20 mouse cellular contexts compared by ENCODE assay signal in genomic region chr6:94858121-94858621, GRCm38 (mm10).
A peak's percentile ranks its signal among the peaks of the same experiment; 100 is the strongest.
DNase-seq lines count a peak whose midpoint lies in the region; ATAC-seq and TF ChIP-seq lines count a peak whose summit lies in the region.
"Had no signal": no experiment of that assay in that cellular context is flagged by ENCODE, and none has a peak within 500 bp of the region (broad histone marks: within the 10 kb centered on the region; RNA-seq: fewer than 3 reads in every experiment).

No protein-coding gene starts in this region.

- no peak overlapping the region for H3K4me2 ChIP-seq in embryonic facial prominence, embryonic 11.5 days (ENCODE audit: low read depth, low read length)
- no peak overlapping the region for H3K4me2 ChIP-seq in intestine, postnatal 0 days (replicated peaks; ENCODE audit: low read depth)
- H3K4me2 ChIP-seq: hindbrain, embryonic 12.5 days; intestine, embryonic 15.5 days; liver, embryonic 12.5 days; lung, embryonic 15.5 days had no signal

- 56% methylated on average over 5 of the region's 5 CpGs for WGBS in embryonic facial prominence, embryonic 11.5 days
- 72% methylated on average over 5 of the region's 5 CpGs for WGBS in embryonic facial prominence, embryonic 10.5 days
- WGBS in intestine, postnatal 0 days, result 78% methylated on average over 5 of the region's 5 CpGs

- H3K36me3 ChIP-seq in embryonic facial prominence, embryonic 11.5 days (replicated peaks; ENCODE audit: control insufficient read depth, insufficient read depth, low read depth, low read length), result no peaks in the 10 kb centered on the region
- H3K36me3 ChIP-seq in embryonic facial prominence, embryonic 10.5 days (replicated peaks), result no peaks in the 10 kb centered on the region
- no peaks in the 10 kb centered on the region for H3K36me3 ChIP-seq in intestine, postnatal 0 days (ENCODE audit: control insufficient read depth, insufficient read depth)
- H3K36me3 ChIP-seq: hindbrain, embryonic 12.5 days; intestine, embryonic 15.5 days; liver, embryonic 12.5 days; lung, embryonic 15.5 days had no signal

- H3K4me1 ChIP-seq in embryonic facial prominence, embryonic 11.5 days (ENCODE audit: control insufficient read depth, insufficient read depth, low read length), result no peaks in the 10 kb centered on the region
- peaks cover 7% of the 10 kb centered on the region for H3K4me1 ChIP-seq in embryonic facial prominence, embryonic 10.5 days
- H3K4me1 ChIP-seq in intestine, postnatal 0 days (replicated peaks; ENCODE audit: control insufficient read depth, insufficient read depth, low read length), result no peaks in the 10 kb centered on the region
- H3K4me1 ChIP-seq: hindbrain, embryonic 12.5 days; intestine, embryonic 15.5 days; liver, embryonic 12.5 days; lung, embryonic 15.5 days had no signal

- H3K27ac ChIP-seq in embryonic facial prominence, embryonic 11.5 days (replicated peaks; ENCODE audit: low read depth, low read length), result no peak overlapping the region
- H3K27ac ChIP-seq in embryonic facial prominence, embryonic 10.5 days (replicated peaks), result no peak overlapping the region
- no peak overlapping the region for H3K27ac ChIP-seq in intestine, postnatal 0 days (ENCODE audit: low read depth, low read length)
- H3K27ac ChIP-seq: gastrocnemius, adult 2 months; heart, adult 2 months; hindbrain, embryonic 12.5 days; intestine, embryonic 15.5 days; liver, embryonic 12.5 days; lung, embryonic 15.5 days had no signal

- H3K9ac ChIP-seq in embryonic facial prominence, embryonic 11.5 days (replicated peaks; ENCODE audit: low read length), result no peak overlapping the region
- H3K9ac ChIP-seq in intestine, postnatal 0 days (ENCODE audit: low read depth, low read length), result no peak overlapping the region
- H3K9ac ChIP-seq: hindbrain, embryonic 12.5 days; intestine, embryonic 15.5 days; liver, embryonic 12.5 days; lung, embryonic 15.5 days had no signal

- H3K27me3 ChIP-seq in embryonic facial prominence, embryonic 11.5 days (ENCODE audit: control insufficient read depth, insufficient read depth, low read length), result no peaks in the 10 kb centered on the region
- H3K27me3 ChIP-seq in embryonic facial prominence, embryonic 10.5 days (replicated peaks; ENCODE audit: low read depth, poor library complexity, severe bottlenecking), result no peaks in the 10 kb centered on the region
- H3K27me3 ChIP-seq in intestine, postnatal 0 days (replicated peaks; ENCODE audit: control insufficient read depth, insufficient read depth, low read length), result no peaks in the 10 kb centered on the region
- H3K27me3 ChIP-seq: hindbrain, embryonic 12.5 days; intestine, embryonic 15.5 days; liver, embryonic 12.5 days; lung, embryonic 15.5 days had no signal

- no peak for ATAC-seq in embryonic facial prominence, embryonic 11.5 days (replicated peaks; ENCODE audit: insufficient number of reproducible peaks, low FRiP score, low TSS enrichment, low read depth)
- peak; percentile 83 to 85 for ATAC-seq in hematopoietic stem cell, adult 5-6 weeks (replicated peaks in 1 of 2; ENCODE audit: insufficient read depth in 1 of 2, low FRiP score in 2 of 2, low TSS enrichment in 1 of 2, low read depth in 1 of 2, poor library complexity in 2 of 2, severe bottlenecking in 2 of 2)
- ATAC-seq in intestine, postnatal 0 days, result no peak
- ATAC-seq: intestine, embryonic 15.5 days; liver, embryonic 12.5 days; midbrain, embryonic 16.5 days had no signal

- H3K9me3 ChIP-seq in embryonic facial prominence, embryonic 11.5 days (replicated peaks; ENCODE audit: control insufficient read depth, low read length), result no peaks in the 10 kb centered on the region
- no peaks in the 10 kb centered on the region for H3K9me3 ChIP-seq in embryonic facial prominence, embryonic 10.5 days
- no peaks in the 10 kb centered on the region for H3K9me3 ChIP-seq in intestine, postnatal 0 days (ENCODE audit: control insufficient read depth)
- H3K9me3 ChIP-seq: hindbrain, embryonic 12.5 days; intestine, embryonic 15.5 days; liver, embryonic 12.5 days; lung, embryonic 15.5 days had no signal

- peak; percentile 24 for DNase-seq in embryonic facial prominence, embryonic 11.5 days (ENCODE audit: low spot score)
- DNase-seq in embryonic facial prominence, embryonic 10.5 days (ENCODE audit: low spot score), result no peak
- DNase-seq in 3134 (ENCODE audit: extremely low read depth, insufficient read length, low spot score), result peak; percentile 9
- peak; percentile 12 for DNase-seq in c-Kit-positive CD71-negative TER-119-negative erythroid progenitor cells, embryonic 14.5 days (ENCODE audit: low read depth)
- no peak for DNase-seq in layer of hippocampus, adult 11-12 months (ENCODE audit: low spot score)
- DNase-seq in kidney, adult 11 months, result no peak
- DNase-seq: adrenal gland, postnatal 36 days; cerebellum, adult 9-11 months; embryo, embryonic 11 days; gastrocnemius, adult 2 months; heart, adult 2 months; kidney, postnatal 14 days; thymus, adult 2 months had no signal

- H3K4me3 ChIP-seq in embryonic facial prominence, embryonic 11.5 days (ENCODE audit: low read depth, low read length), result no peak overlapping the region
- no peak overlapping the region for H3K4me3 ChIP-seq in embryonic facial prominence, embryonic 10.5 days
- H3K4me3 ChIP-seq in intestine, postnatal 0 days (ENCODE audit: low read depth, low read length), result no peak overlapping the region
- H3K4me3 ChIP-seq: gastrocnemius, adult 2 months; heart, adult 2 months; hindbrain, embryonic 12.5 days; intestine, embryonic 15.5 days; liver, embryonic 12.5 days; lung, embryonic 15.5 days had no signal

- TF ChIP-seq CTCF in intestine, postnatal 0 days (IDR thresholded peaks at IDR 0.05; ENCODE audit: low read depth), result no peak

Comparison
In these comparisons a context has a peak if more than half of its experiments do, and no peak if none do; other contexts are left out.
1. DNase-seq: peak in embryonic facial prominence, embryonic 11.5 days (single experiment), 3134 (single experiment) and c-Kit-positive CD71-negative TER-119-negative erythroid progenitor cells, embryonic 14.5 days (single experiment); none in embryonic facial prominence, embryonic 10.5 days (single experiment), layer of hippocampus, adult 11-12 months (single experiment) and kidney, adult 11 months (single experiment).
2. ATAC-seq: peak in hematopoietic stem cell, adult 5-6 weeks (2 of 2); none in embryonic facial prominence, embryonic 11.5 days (single experiment) and intestine, postnatal 0 days (single experiment).